Mouse (Mus musculus) heart, postnatal 25 days (tissue): ENCODE data around the gene Psmd4. TPM values are rescaled to one million over a fixed set of nuclear protein-coding genes. Genes with fewer than 3 reads are reported as not detected.
"Not testable (repeated sequence)": the region's sequence is repeated elsewhere in the genome, so short reads cannot be mapped to it uniquely, and the experiment has no call there.

Experiments used
- DNase-seq: peaks from one replicate; pipeline ENCODE4 v3.0.0; 2022; ENCODE audit warnings: low spot score
- intact Hi-C: fragments of 180-260 bp; cut with DNase I; formaldehyde crosslinking; loops from one replicate; pipeline ENCODE4 v1.15.1; 2025
- total RNA-seq, 2 experiments: library from RNA; stranded (reverse); gene quantifications; 2 replicates each; pipeline ENCODE4 v1.2.3; 2021

Psmd4 gene
- total RNA-seq, 2 experiments from 2014 or later = 119 to 129 TPM

- intact Hi-C loops = no loop called here
- DNase-seq = no peak
Observed at GRCm38 (mm10) chr3:95027057-95027645, 15.3 kb downstream of the Psmd4 start.

GRCm38 (mm10) chr3:95025202-95025601, 17.2 kb downstream of the Psmd4 start:
- no peak for DNase-seq

GRCm38 (mm10) chr3:95024551-95024950, 17.9 kb downstream of the Psmd4 start:
- intact Hi-C loops = no loop called here
- no peak for DNase-seq

More at GRCm38 (mm10) chr3:95025202-95025601, 17.2 kb downstream of the Psmd4 start:
- intact Hi-C loops = no loop called here

GRCm38 (mm10) chr3:95020956-95021355, 21.5 kb downstream of the Psmd4 start:
- intact Hi-C loops, DNase-seq: not testable (repeated sequence)

GRCm38 (mm10) chr3:95018741-95019140, 23.7 kb downstream of the Psmd4 start:
- intact Hi-C loops = no loop called here
- no peak for DNase-seq

GRCm38 (mm10) chr3:95016532-95017056, 25.8 kb downstream of the Psmd4 start:
- intact Hi-C loops = no loop called here
- no peak for DNase-seq

- peak; percentile 88 for DNase-seq
- intact Hi-C loops = no loop called here
Observed at GRCm38 (mm10) chr3:95015891-95016531, 26.4 kb downstream of the Psmd4 start.

- intact Hi-C loops = no loop called here
- peak; percentile 99 for DNase-seq
Observed at GRCm38 (mm10) chr3:95015337-95015872, 27.0 kb downstream of the Psmd4 start, which contains the start of gene Zfp687. Zfp687 (minus strand) TSS chr3:95015448.

- peak; percentile 36 for DNase-seq
- intact Hi-C loops = no loop called here
Observed at GRCm38 (mm10) chr3:95014428-95015151, 27.8 kb downstream of the Psmd4 start.

- intact Hi-C loops = no loop called here
- no peak for DNase-seq
Observed at GRCm38 (mm10) chr3:95013699-95014427, 28.6 kb downstream of the Psmd4 start.

- DNase-seq = no peak
- intact Hi-C loops = no loop called here
Observed at GRCm38 (mm10) chr3:95012982-95013381, 29.4 kb downstream of the Psmd4 start.

- intact Hi-C loops = no loop called here
- no peak for DNase-seq
Observed at GRCm38 (mm10) chr3:95010396-95010795, 32.0 kb downstream of the Psmd4 start.

- no peak for DNase-seq
- intact Hi-C loops = no loop called here
Observed at GRCm38 (mm10) chr3:95007706-95008105, 34.7 kb downstream of the Psmd4 start.

- intact Hi-C loops = no loop called here
- no peak for DNase-seq
Observed at GRCm38 (mm10) chr3:95005651-95006050, 36.8 kb downstream of the Psmd4 start.

GRCm38 (mm10) chr3:95003273-95003672, 39.1 kb downstream of the Psmd4 start:
- intact Hi-C loops = no loop called here
- no peak for DNase-seq

- no peak for DNase-seq
Observed at GRCm38 (mm10) chr3:95002569-95002968, 39.8 kb downstream of the Psmd4 start.

GRCm38 (mm10) chr3:94996946-94997345, 45.5 kb downstream of the Psmd4 start:
- intact Hi-C loops = loop anchor here (1.0 to 5.0 kb wide), 2 partner anchors 49 to 110 kb away; partner anchors contain the start of gene Psmb4
- DNase-seq = peak; percentile 21

More at GRCm38 (mm10) chr3:95002569-95002968, 39.8 kb downstream of the Psmd4 start:
- intact Hi-C loops = no loop called here

GRCm38 (mm10) chr3:94989159-94989761, 53.2 kb downstream of the Psmd4 start:
- no peak for DNase-seq

GRCm38 (mm10) chr3:94987578-94987977, 54.8 kb downstream of the Psmd4 start:
- intact Hi-C loops = no loop called here

More at GRCm38 (mm10) chr3:94989159-94989761, 53.2 kb downstream of the Psmd4 start:
- intact Hi-C loops = no loop called here

More at GRCm38 (mm10) chr3:94987578-94987977, 54.8 kb downstream of the Psmd4 start:
- DNase-seq = peak; percentile 74
